Mouse (Mus musculus): Measurements from ENCODE around the gene Krtap9-3.

- TF ChIP-seq CTCF (IDR thresholded peaks at IDR 0.05; ENCODE audit: control insufficient read depth, insufficient read depth, insufficient replicate concordance, low read depth, low read length) (no peak), POLR2A (IDR thresholded peaks at IDR 0.05; ENCODE audit: control insufficient read depth, low read depth, low read length) (no peak)
Observed at GRCm38 (mm10) chr11:99634653-99635134, 36.8 kb upstream of the Krtap9-3 start, which contains the start of gene Krtap4-2.
